Mouse (Mus musculus) erythroblast, embryonic 14.5 days (primary cell): ENCODE measurements at regions not wholly inside any gene's neighbourhood (a gene's known extent, or its start where the extent isn't known, plus 50 kb on each side); places are given as distances from the start of the nearest gene placed in this dataset.

Experiments used
- GATA1 ChIP-seq: IDR thresholded peaks from 2 replicates; pipeline ENCODE4 v1.6.1; 2012; ENCODE audit warnings: low read length, inconsistent platforms, mixed read lengths
- TAL1 ChIP-seq: IDR thresholded peaks from 3 replicates; pipeline ENCODE4 v1.6.1; 2012; ENCODE audit warnings: low read length, inconsistent platforms, mixed read lengths

DNA sequence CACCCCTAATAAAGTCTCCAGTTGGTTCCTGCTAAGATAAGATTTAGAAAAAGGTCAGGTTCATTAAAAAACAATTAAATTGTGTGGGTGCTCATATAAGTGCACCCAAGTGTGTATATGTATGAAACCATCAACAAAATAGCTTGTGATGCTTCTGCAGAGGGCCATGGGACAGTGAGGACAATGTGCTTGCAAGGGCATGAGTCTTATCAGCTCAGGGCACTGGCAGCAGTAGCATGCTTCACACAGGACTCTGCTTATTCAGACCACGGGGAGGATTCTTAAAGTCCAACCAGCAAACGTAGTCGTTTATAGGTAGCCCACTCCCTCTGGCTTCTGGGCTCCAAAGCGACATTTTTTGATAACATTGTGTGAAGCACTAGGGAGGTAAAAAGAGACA is 186.6 kb downstream of the Enc1 start:
- TF ChIP-seq GATA1 (no peak), TAL1 (no peak)
